Mouse (Mus musculus) kidney, postnatal 10 days (tissue): Measurements from ENCODE around the gene Cpa2.
A peak's percentile ranks its signal among the peaks of the same experiment; 100 is the strongest.

Experiments
- DNase-seq: peaks from one replicate; pipeline ENCODE4 v3.0.0; 2021; ENCODE audit warnings: mixed read lengths

Gene Cpa2

DNA sequence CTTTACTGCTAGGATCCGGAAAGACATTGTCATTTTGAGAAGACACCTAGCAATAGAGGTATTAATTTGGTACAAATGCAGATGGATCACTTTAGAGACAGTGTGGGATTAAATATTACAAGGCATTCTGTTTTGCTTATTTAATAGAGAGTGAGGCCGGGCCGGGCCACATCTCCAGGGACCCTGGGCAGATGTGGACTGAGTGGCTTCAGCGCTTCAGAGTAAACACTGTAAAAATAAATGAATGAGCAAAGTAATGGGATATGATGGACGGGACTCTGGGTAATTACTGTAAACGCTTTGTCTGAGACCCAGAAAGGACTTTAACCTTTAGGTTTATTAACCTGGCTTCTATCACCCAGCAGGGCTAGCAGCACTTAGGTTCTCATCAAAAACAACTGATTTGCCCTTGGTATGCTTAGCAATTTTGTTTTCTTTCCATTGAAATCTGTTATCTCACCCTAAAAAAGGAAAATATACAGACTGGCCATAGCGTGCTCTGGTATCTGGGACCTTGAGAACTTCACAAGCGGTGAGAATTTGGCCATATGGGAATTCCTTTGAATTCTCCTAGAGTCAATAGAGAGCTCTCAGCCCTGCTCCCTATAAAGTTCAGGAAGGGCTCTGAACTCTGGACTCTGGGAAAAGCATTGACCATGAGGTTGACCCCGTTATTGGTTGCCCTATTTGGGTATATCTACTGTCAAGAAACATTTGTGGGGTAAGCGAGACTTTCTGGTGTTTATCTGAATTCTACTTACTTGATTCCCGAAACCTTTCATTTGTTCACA is at the start of gene Cpa2:
Cpa2 (plus strand) TSS at position 574 of the 791 bp plus-strand sequence.
- no peak for DNase-seq

DNA sequence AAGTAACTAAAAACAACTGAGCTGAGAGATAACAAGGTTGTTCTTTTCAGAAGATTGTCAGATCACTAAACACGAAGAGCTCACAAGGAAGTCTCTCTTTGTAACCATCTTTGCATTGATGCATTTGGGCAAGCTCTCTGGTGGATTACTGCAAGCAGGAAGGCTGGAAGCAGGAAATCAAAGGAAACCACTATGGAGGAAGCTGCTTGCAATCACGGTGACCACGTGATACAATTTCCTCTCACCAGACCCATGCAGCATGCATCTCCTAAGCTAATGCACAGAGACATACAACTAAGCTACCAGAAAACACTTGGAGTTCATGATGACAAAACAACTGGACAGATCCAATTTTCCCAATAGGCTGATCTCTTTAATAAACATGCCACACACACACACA is 42.3 kb upstream of the Cpa2 start:
- DNase-seq: no peak

DNA sequence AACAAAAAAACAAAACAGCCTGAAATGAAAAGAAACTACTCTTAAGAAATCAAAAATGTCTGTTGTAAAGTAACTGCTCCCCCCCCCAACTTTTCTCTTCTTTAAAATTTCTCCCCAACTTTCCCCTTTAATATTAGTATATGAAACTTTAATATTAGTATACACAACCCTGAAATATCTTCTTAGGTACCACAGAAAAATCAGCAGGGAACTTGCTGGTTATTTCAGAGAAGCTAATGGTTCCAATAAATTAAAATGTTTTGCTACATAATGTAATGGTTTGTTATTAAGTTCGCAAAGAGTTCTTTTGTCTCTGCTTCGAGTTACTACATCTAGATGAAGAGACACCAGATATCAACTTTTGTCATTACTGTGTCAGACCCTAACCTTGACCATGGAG is 32.6 kb upstream of the Cpa2 start:
- no peak for DNase-seq

DNA sequence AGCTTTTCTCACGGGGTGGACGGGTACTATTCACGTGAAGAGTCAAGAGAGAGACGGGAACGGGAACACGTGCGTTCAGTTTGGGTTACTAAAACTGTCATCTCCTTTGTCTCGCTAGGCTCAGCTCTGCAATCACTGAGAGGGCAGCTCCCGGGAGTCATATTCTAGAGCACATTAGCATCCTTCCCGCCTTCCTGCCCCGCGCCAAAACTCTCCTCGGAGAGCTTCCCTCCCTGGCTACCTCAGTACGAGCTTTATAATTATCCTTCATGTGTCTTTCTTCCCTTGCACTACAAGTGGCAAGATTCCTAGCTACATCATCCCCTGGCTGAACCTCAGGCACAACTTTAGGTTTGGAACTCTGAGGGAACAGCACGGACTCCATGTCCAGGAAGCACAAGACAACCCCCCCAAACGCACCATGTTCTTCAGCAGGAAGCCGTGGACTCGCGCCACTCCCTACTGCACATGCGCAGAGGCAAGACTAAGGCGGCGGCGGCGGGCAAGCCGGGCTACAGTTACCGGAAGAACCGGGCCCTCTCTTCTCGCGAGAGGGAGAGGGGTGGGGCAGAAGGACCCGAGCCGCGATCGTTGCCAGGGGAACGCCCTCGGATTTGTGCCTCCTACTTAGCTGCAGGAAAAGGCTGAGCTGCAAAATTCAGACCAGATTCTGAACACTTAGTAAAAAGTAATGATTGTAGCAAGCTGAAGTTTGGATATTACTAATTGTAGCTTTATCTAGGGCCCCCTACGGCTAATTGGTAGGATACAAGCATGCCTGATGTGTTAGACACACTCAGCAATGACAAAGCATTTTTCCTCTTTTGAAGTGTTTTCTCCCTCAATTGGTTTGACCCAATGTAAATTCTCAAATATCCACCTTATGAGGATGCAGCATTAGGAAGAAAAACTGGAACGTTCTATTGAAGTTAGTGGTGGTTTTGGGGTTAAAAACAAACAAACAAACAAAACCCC is 31.8 kb upstream of the Cpa2 start, which contains the start of the genes Tmem209 and Ssmem1:
Tmem209 (minus strand) TSS at position 519 of the 975 bp plus-strand sequence.
Ssmem1 (plus strand) TSS at position 585 of the 975 bp plus-strand sequence.
- DNase-seq: peak; percentile 100

DNA sequence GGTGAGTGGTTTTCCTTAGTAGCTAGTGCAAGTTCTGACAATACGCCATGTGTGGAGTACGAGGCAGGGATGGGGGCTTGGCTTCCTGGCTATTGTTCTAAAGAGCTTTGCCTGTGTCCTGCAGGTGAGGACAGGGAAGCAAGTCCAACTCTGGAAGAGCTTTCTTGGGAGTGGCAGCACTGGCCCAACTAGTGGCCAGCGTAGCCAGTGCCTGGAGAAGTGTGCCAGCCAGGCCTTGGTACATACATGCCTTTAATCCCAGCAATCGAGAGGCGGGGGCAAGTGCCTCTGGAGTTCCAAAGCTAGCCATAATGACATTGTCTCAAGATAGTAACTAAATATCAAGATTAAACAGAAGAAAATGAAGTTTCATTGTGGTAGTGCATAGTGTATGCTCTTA is 31.1 kb upstream of the Cpa2 start:
- peak; percentile 22 for DNase-seq

DNA sequence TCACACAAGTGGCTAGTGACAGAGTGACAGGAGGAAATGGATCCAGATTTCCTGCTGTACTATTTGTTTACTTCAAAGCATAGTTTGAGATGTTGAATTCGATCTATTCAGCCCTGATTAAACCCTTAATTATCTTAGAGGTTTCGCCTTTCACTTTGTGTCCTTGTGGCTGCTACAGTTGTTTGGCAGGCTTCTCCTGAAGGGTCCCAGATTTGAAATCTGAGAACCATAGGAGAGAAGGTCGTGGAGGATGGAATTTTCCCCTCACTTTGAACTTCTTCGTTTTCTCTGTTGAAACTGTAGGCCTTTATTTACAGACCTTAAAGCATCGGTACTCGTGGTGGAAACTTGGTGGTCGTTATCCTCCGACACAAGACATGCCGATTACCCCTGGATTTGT is 27.1 kb upstream of the Cpa2 start:
- DNase-seq: no peak

DNA sequence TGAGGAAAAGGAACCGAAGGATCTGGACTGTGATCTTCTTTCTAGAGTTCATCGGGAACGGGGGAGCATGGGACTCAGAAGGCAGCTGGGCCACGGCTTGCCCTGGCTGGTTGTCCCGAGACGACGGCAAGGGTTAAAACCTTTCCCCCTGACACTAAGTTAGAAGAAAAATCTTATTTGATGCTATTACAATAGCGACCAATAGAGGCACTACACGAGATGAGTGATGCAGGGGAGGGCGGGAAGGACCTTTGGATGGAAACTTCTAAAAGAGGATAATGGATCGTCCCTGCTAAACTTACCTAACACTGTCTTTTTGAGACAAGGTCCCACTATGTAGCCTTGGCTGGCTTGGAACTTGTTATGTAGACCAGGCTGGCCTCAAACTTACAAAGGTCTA is 21.0 kb upstream of the Cpa2 start:
- DNase-seq: no peak

DNA sequence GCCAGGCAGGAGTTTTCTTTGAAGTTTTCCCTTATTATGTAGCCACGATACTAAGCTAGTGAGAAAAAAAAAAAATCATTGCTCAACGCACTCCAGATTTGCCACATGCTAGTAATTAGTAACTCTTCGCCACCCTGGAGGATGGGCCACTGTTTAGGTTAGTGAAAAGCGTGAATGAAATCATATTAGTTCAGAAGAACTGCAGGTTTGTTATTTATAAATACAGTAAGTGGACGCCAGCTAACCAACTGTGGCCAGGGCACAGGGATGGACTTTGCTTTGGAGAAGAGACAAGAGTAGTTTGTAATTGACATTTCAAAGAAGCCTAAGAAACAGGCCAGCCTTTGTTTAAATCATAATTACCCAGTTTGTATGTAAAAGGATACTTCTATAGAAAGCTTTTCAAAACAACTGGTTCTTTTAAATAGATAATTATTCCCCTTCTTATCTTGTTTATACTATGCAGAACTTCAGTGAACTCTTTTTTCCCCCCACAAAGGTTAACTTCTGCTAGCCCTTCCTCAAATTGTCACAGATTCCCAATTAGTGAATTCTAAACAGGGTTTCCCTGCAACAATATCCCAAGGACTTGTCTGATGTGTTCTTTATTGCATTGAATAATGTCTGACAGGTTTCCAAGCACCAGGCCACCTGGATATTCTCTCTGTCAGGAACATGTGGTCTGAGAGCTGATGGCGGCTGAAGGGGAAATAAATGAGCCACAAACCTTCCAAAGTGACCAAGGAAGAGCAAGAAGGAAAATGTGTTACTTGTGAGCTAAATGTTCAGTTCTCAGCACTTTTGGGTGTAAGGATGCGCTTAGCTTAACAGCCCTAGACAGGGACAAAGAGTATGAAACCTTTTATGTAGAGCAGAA is 15.7 kb upstream of the Cpa2 start:
- no peak for DNase-seq

DNA sequence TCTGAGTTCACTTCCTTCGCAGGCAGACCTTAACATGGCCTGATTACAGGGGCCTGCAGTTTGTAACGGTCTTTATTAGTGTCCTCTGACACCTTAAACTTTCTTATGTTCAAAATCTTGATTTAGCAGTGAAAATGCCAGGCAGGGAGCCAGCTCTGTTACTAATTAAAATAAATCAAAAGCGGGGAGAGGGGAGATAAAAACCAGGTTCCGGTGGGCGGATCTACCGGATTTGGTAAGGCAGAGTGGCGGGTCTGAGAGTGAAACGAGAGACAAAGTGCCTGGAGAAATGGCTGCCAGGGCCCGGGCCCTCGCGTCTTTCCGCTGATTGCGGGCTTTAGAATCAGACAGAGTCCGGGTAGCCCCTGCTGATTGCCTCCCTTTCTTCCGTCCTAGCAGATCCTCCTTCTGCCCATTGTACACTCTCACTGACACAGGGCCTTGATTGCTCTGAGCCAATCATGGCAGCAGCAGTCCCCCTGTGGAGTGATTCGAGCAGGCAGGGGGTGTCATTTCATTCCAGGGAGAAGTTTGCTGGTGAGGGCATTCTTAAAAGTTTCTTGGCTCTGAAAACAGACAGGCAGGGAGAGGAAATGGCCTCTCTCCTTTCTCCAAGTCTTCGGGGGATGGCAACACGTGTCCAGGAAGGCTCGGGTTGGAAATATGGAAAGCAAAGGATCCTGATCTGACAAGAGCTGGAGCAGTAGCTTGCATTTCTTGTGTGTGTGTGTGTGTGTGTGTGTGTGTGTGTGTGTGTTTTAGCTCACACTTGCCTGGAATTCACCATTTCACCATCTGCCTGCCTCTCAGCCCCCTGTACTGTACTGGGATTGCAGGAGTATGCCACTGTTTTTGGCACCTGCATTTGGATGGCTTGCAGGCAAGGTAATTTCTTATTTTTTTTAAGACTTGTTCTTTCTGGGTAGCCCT is 14.5 kb upstream of the Cpa2 start:
- DNase-seq: peak; percentile 81

DNA sequence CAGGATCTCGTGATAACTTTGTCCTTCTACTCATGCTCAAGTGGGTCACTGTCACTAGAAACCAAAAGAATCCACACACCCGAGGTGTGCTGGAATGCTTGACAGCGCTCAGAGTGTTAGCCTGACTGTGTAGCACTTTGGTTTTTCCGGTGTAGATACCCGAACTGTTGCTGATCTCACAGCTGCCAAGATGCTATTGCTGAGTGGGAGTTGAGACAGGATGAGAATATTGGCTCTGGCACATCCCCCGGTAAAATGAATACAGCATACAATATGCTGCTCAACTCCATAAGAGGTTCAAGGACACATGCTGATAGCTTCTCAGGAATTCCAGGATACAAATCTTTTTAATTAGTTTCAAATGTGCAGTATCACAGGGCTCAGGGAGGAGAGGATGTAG is 12.6 kb upstream of the Cpa2 start:
- DNase-seq: no peak

DNA sequence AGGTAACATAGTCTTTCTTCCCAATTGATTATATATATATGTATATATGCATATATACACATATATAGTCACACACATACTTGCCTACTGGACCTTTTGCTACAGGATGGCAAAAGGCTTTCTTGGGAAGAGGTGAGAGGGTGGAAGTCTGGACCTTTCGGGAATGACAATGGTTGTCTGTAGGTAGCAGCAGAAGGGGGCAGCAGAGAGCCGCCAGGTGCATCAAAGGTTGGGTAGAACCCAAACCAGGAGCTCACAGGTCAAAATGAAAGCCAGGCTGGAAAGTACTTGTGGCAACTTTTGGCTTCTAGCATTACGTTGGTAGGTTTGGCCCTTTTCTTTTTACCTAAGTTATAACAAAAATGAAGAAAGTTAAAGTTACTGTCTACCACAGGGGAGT is 6.0 kb upstream of the Cpa2 start:
- peak; percentile 64 for DNase-seq

DNA sequence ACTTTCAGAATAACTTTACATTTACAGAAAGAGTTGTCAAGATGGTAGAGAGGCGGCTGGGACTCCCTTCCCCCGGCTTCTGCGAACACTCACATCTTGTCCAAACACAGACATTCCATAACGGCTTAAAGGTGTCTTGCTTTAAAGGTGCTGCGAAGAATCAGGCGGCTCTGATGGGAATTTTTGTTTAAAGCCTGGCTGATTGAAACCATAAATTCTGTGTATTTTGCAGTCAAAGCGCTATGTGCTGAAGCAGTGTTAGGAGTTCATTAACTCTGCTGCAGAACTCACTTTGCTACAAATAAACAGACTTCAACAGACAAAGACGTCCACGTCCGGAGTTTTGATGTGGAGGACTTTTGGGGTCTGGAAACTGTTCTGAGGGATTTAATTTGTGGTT is 3.1 kb upstream of the Cpa2 start:
- no peak for DNase-seq

DNA sequence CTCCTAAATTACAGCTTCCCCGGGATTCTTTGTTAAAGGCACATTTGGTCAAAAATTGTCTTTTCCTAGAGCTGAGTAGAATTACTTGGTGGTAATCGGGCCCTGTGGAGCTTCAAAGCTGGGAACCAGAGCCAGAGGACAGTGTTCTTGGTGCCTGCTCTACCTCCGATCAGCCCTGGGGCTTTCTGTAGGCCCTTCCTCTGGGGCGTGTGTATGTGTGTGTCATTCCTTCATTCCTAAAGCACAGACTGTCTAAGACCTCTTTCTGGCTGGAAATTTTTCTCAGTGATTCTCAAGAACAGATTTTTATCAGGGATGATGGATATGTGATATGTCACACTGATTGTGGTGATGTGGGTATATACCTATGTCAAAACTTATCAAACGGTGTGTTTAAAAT is 2.6 kb upstream of the Cpa2 start:
- no peak for DNase-seq

DNA sequence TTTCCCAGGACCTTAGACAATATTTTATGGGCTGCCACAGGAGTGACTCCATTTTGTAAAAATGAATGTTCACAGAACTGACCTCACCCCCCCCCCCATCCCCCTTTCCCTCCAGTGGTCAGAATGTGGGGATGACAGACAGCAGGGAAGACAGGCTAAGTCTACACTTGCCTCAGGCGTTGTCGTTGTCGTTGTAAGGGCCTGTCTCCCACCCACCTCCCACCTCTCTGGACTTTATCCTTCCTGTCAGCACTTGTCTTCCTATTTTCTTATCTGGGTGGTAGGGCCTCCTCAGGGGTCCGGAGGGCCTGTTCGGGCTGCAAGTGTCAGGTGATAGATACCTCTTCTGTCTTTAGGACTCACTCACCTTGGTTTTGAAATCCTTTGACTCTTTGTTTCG is 895 bp downstream of the Cpa2 start:
- no peak for DNase-seq

DNA sequence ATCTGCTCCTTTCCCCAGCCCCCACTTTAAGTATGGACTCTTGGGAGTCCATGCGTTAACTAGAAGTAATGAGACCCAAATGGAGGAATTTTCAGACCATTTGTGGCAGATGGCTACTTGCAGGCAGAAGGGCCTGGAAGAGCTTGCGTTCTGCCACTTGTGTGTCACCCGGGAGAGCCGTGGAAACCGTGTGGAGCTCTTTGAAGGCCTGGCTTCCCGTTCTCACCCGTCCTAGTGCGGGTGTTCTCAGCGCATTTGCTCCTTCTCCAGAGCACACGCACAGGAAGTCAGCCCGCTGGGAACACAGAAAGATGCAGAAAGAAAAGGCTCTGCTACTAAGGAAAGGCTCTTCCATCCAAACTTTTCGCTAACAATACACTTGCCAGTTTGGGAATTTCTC is 1.7 kb downstream of the Cpa2 start:
- DNase-seq: no peak

DNA sequence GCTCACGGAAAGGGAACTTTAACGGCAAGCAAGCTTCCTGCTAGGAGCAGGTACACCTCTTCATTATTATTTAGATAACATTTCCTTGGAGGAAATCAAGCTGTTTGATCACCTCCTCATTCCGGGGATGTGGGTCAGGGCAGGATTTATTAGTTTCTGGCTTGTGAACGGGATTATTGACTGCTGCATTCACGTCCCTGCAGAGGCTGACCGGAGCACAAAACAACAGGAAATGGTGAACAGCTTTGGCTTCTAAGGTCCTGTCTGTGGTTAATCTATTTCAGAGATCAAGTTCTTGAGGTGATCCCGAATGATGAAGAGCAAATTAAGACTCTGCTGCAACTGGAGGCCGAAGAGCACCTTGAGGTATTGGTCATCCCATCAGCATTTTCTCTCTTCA is 2.5 kb downstream of the Cpa2 start:
- DNase-seq: no peak

DNA sequence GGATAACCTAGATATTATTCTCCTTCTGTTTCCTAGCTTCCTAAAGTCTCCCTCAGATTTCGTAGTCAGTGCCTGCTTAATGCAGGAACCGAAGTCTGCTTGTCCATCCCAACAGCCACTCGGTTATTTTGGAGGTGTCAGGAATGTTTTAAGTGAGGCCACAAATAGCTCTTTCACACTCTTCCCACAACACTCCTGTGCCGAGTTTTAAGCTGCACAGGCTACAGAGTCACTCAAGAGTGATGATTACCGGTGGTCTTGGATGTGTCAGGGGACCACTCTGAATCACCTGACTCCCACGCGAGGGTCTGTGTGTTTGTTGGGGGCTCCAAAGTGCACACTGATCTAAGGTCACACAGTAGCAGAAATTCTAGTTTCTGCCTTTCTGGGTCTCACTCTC is 4.3 kb downstream of the Cpa2 start:
- no peak for DNase-seq

DNA sequence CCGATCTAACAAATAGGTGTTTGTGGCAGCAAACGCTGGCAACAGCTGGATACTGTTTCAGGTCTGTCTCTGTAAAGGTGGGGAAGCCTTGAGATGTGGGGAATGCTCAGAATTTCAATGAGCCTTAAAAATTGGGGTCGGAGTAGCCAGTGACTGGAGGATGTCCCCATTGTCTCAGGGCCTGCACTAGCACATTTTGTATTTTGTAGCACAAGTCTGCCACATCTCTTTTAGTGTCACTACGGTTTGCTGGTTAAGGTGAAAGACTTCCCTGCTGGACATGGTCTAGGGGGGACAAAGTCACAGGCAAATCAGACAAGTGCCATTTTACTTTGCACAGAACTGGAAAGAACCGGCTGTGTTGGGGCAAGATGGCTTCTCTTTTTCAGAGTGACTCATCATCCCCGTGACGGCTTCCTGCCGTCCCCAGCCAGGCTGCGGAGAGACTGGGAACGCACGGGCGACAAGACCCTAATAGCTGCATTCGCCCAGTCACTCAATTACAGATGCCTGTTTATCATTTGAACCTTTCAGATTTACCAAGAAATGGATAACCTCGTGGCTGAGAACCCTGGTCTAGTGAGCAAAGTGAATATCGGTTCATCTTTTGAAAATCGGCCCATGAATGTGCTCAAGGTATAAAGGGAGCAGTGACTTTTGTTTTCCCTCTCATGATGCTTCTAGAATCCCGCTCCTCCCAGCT is 5.3 kb downstream of the Cpa2 start:
- peak; percentile 55 for DNase-seq

DNA sequence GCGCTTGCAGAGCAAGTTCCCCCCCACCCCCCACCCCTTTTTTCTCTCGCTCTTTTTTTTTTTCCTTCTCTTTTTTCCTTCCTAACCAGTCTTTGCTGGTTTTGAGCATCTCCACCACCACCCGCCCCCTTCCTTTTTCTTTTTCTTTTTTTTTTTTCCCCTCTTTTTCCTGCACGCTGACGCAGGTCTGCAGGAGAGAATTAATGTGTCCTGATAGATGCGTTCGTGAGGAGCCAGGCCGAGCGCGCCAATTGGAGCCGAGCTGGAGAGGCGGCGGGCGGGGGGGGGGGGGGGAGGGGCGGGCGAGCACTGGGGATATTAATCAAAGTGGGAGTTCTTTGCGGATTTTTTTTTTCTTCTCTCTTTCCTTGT is 5.9 kb downstream of the Cpa2 start:
- peak; percentile 67 for DNase-seq

DNA sequence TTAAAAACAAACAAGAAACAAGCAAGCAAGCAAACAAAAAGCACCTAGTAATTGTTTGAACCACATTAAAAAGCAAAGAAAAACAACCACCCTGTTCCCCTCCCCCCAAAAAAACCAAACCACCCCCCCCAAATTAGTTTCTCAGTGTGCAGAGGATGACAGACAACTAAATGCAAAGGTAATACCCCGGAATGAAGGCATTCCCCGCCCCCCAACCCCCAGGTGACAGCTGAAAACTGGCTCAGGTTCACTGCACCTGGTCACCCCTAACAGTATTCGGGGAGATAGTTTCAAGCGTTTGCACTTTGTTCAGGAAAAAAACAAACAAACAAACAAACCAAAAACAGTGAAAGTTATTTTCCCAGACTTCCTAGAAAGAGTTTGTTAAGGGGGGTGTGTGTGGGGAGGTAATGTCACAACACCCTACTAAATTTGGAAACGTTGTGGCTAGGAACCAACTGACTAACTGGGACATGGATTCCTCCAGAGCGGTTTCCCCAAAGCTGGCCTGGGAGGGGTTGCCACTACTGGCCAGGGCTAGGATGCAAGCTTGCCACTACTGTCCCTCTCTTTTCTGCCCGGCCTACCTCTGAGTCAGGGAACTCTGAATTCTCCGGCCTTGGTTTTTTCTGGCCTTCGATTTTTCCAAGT is 6.4 kb downstream of the Cpa2 start:
- no peak for DNase-seq
